Mouse (Mus musculus) heart, postnatal 0 days (tissue): ENCODE measurements around the gene Bcat1. TPM values are rescaled to one million over a fixed set of nuclear protein-coding genes. Genes with fewer than 3 reads are reported as not detected.

Experiments
- ATAC-seq: fragments of 200-750 bp; cut with Nextera tagmentation; 2 replicates; pipeline ENCODE4 v1.8.0; 2017; ENCODE audit warnings: low read depth, moderate number of reproducible peaks, moderate library complexity; ENCODE audit not compliant: insufficient read depth
- DNase-seq: peaks from one replicate; pipeline ENCODE4 v3.0.0-alpha.2; 2016; ENCODE audit warnings: low spot score
- H3K27ac ChIP-seq: fragments of 300-500 bp; sonication (generic); 2 replicates; pipeline ENCODE4 v1.5.1; 2014; ENCODE audit warnings: low read depth, mild to moderate bottlenecking
- H3K27me3 ChIP-seq: fragments of 300-500 bp; sonication (generic); 2 replicates; pipeline ENCODE4 v1.6.1; 2014; ENCODE audit warnings: low read length, mixed read lengths; ENCODE audit not compliant: control insufficient read depth, insufficient read depth
- H3K36me3 ChIP-seq: fragments of 300-500 bp; sonication (generic); replicated peaks from 2 replicates; pipeline ENCODE4 v1.6.1; 2014; ENCODE audit warnings: low read length, mixed read lengths; ENCODE audit not compliant: control insufficient read depth, insufficient read depth
- H3K4me1 ChIP-seq: fragments of 300-500 bp; sonication (generic); 2 replicates; pipeline ENCODE4 v1.6.1; 2014; ENCODE audit warnings: antibody characterized with exemption; ENCODE audit not compliant: control insufficient read depth, insufficient read depth
- H3K4me2 ChIP-seq: fragments of 300-500 bp; sonication (generic); 2 replicates; pipeline ENCODE4 v1.6.1; 2014; ENCODE audit warnings: low read depth, mild to moderate bottlenecking, low read length, moderate library complexity
- H3K4me3 ChIP-seq: fragments of 300-500 bp; sonication (generic); 2 replicates; pipeline ENCODE4 v1.5.1; 2014; ENCODE audit warnings: low read depth, low read length
- H3K9ac ChIP-seq: fragments of 300-500 bp; sonication (generic); replicated peaks from 2 replicates; pipeline ENCODE4 v1.6.1; 2014; ENCODE audit warnings: low read depth, low read length, mixed read lengths
- H3K9me3 ChIP-seq: fragments of 300-500 bp; sonication (generic); replicated peaks from 2 replicates; pipeline ENCODE4 v1.6.1; 2016; ENCODE audit warnings: low read length; ENCODE audit not compliant: control insufficient read depth
- CTCF ChIP-seq: IDR thresholded peaks from 2 replicates; pipeline ENCODE4 v1.5.1; 2016; ENCODE audit warnings: antibody characterized with exemption, control low read depth, low read depth
- EP300 ChIP-seq: IDR thresholded peaks from 2 replicates; pipeline ENCODE4 v1.6.1; 2016; ENCODE audit warnings: antibody characterized with exemption, low read depth
- WGBS: fragments of 180-500 bp; shearing (Covaris S2); extraction: QIAGEN DNeasy Blood & Tissue Kit; methylation state at CpG from one replicate; pipeline ENCODE4 v1.1.7; 2014; 5-methylcytosine and 5-hydroxymethylcytosine counted together
- polyA plus RNA-seq: library from polyadenylated mRNA; unstranded; fragments of >200 nt; fragmentation: Nextera tagmentation; extraction: Ambion mirVana; gene quantifications from 2 replicates; pipeline ENCODE4 v1.2.1, GENCODE M21; 2015
- total RNA-seq: library from RNA; depleted of rRNA; stranded (reverse); fragments of >200 nt; gene quantifications from 2 replicates; pipeline ENCODE4 v1.2.3, GENCODE M21; 2014; ENCODE audit warnings: low replicate concordance

Gene Bcat1
- total and polyA plus RNA-seq, 2 experiments from 2014 or later = 0.94 to 2.6 TPM

DNA sequence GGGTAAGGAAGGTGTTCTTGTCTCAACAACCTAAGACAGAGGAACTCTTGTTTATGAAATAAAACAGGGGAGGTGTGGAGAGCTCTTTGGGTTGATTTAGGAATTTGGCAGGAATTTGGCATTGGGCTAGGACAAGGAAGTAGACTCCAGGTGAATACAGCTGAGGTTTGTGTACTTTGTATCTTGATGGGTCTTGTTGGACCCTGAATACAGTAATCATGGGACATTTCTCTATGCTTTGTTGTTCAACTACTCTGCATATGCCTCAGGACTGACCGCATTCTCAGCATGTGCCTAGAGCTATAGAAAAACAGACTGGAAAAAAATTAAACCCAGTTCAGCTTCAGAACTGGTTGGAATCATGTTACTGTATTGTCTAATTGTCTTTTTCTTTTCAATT lies 14.6 kb downstream of the Bcat1 start:
- 93% methylated on average over 1 of the region's 1 CpGs for WGBS
- H3K4me3 ChIP-seq = no peak overlapping the region
- ATAC-seq = no peak

GRCm38 (mm10) chr6:145056102-145056501 lies 19.9 kb downstream of the Bcat1 start:
- Histone ChIP-seq H3K9ac (no peak overlapping the region), H3K27me3 (no peaks in the 10 kb centered on the region), H3K4me3 (no peak overlapping the region), H3K4me1 (no peaks in the 10 kb centered on the region), H3K27ac (no peak overlapping the region), H3K36me3 (no peaks in the 10 kb centered on the region), H3K9me3 (no peaks in the 10 kb centered on the region), H3K4me2 (no peak overlapping the region)
- TF ChIP-seq EP300 = no peak
- no peak for TF ChIP-seq CTCF
- DNase-seq = no peak
- WGBS = 70% methylated on average over 4 of the region's 4 CpGs
- ATAC-seq = no peak

More for the DNA sequence above, 14.6 kb downstream of the Bcat1 start:
- Histone ChIP-seq H3K4me2 (no peak overlapping the region), H3K9ac (no peak overlapping the region), H3K9me3 (no peaks in the 10 kb centered on the region), H3K4me1 (no peaks in the 10 kb centered on the region), H3K36me3 (no peaks in the 10 kb centered on the region), H3K27me3 (no peaks in the 10 kb centered on the region), H3K27ac (no peak overlapping the region)
- TF ChIP-seq EP300 (no peak), CTCF (no peak)
- DNase-seq = no peak

DNA sequence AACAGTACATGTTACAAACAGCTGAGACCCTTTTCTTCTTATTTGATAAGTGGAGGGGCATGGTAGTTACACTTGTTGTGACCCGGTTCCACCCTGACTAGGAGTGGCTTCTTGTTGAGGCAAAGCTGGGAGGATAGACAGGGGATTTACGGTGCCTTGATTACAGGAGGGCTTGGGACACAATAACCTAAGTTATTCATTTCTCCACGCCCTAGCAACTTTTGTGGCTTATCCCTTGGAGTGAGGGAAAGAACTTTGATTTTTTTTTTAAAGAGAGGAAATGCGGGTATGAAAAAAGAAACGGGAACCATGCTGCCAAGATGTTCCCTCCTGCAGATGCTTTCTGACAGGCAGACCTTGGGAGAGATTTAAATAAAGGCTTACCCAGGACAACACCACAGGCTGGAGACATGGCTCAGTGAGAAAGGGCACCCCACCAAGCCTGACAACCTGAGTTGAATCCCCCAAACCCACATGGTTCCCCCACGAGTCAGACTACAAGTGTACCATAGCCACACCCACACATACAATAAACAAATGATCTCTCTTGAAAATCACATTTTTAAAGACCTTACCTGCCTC lies 20.6 kb downstream of the Bcat1 start:
- Histone ChIP-seq H3K36me3 (no peaks in the 10 kb centered on the region), H3K27me3 (no peaks in the 10 kb centered on the region), H3K27ac (no peak overlapping the region), H3K4me3 (no peak overlapping the region), H3K4me2 (no peak overlapping the region), H3K4me1 (no peaks in the 10 kb centered on the region), H3K9ac (no peak overlapping the region), H3K9me3 (no peaks in the 10 kb centered on the region)
- WGBS = 70% methylated on average over 6 of the region's 6 CpGs
- DNase-seq (no peak), ATAC-seq (no peak)
- TF ChIP-seq EP300 = no peak
- no peak for TF ChIP-seq CTCF

DNA sequence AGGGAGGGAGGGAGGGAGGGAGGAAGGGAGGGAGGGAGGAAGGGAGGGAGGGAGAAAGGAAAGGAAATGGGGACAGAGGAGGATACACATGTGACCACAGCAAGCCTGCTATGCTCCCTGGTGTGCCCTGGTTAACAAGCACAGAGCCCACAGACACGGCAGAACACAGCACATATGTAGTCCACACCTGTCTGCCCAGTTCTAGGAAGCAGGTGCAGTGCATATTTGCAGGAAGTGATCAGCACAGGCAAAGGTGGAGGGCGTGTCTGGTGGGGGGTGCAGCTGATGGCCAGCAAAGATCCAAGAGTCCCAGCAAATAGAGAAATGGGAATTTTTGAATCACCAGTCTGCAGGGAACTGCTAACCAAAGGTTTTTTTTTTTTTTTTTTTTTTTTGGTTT lies 23.3 kb downstream of the Bcat1 start:
- WGBS = 82% methylated on average over 2 of the region's 2 CpGs
- Histone ChIP-seq H3K4me2 (no peak overlapping the region), H3K27me3 (peaks cover 20% of the 10 kb centered on the region), H3K36me3 (no peaks in the 10 kb centered on the region), H3K9me3 (no peaks in the 10 kb centered on the region), H3K4me3 (no peak overlapping the region), H3K9ac (no peak overlapping the region), H3K4me1 (no peaks in the 10 kb centered on the region), H3K27ac (no peak overlapping the region)
- DNase-seq (no peak), ATAC-seq (no peak)
- TF ChIP-seq EP300 (no peak), CTCF (no peak)

GRCm38 (mm10) chr6:145050899-145051298 lies 25.1 kb downstream of the Bcat1 start:
- WGBS = 30% methylated on average over 3 of the region's 3 CpGs
- no peak overlapping the region for H3K27ac ChIP-seq

More at GRCm38 (mm10) chr6:145050899-145051298, 25.1 kb downstream of the Bcat1 start:
- Histone ChIP-seq H3K36me3 (no peaks in the 10 kb centered on the region), H3K4me3 (no peak overlapping the region), H3K9me3 (no peaks in the 10 kb centered on the region), H3K27me3 (peaks cover 33% of the 10 kb centered on the region), H3K9ac (no peak overlapping the region), H3K4me1 (no peaks in the 10 kb centered on the region), H3K4me2 (no peak overlapping the region)
- TF ChIP-seq EP300 (no peak), CTCF (no peak)
- no peak for DNase-seq
- no peak for ATAC-seq
